In genomic region chr9:69670551-69671044, GRCm38 (mm10) we compare ENCODE assay signal across 10 mouse cellular contexts.
A peak's percentile ranks its signal among the peaks of the same experiment; 100 is the strongest.
DNase-seq lines count a peak whose midpoint lies in the region; ATAC-seq and TF ChIP-seq lines count a peak whose summit lies in the region.
"Had no signal": no experiment of that assay in that cellular context is flagged by ENCODE, and none has a peak within 500 bp of the region (broad histone marks: within the 10 kb centered on the region; RNA-seq: fewer than 3 reads in every experiment).

No protein-coding gene starts in this region.

- in situ Hi-C loops in CH12.LX (cut with MboI; ENCODE audit: low pct_ligation_motif_present, low pct_unique_long_range_greater_than_20kb, low sequenced_read_pairs), result no loop called here

- dilution Hi-C loops in CH12.LX (cut with MboI; ENCODE audit: extremely low pct_ligation_motif_present, extremely low pct_unique_long_range_greater_than_20kb, low sequenced_read_pairs), result no loop called here

- H3K9me3 ChIP-seq in heart, embryonic 11.5 days (replicated peaks; ENCODE audit: control insufficient read depth, low read length), result no peaks in the 10 kb centered on the region
- H3K9me3 ChIP-seq in CH12.LX (replicated peaks; ENCODE audit: low read length), result peaks cover 2% of the 10 kb centered on the region
- H3K9me3 ChIP-seq in embryonic facial prominence, embryonic 15.5 days (replicated peaks), result no peaks in the 10 kb centered on the region
- H3K9me3 ChIP-seq in limb, embryonic 15.5 days, result no peaks in the 10 kb centered on the region

- TF ChIP-seq RAD21 in CH12.LX (IDR thresholded peaks at IDR 0.05; ENCODE audit: low read depth, low read length), result no peak

- TF ChIP-seq CTCF in CH12.LX (conservative IDR thresholded peaks at IDR 0.05 in 1 of 2, IDR thresholded peaks at IDR 0.05 in 1 of 2; ENCODE audit: low read depth in 2 of 2, low read length in 2 of 2), result no peak

- H3K27ac ChIP-seq in heart, embryonic 11.5 days (ENCODE audit: low read depth, low read length), result no peak overlapping the region
- H3K27ac ChIP-seq in CH12.LX (ENCODE audit: insufficient read depth, low read depth), result peak overlapping the region; percentile 22
- no peak overlapping the region for H3K27ac ChIP-seq in embryonic facial prominence, embryonic 15.5 days (replicated peaks)
- H3K27ac ChIP-seq in limb, embryonic 15.5 days, result no peak overlapping the region

- no peaks in the 10 kb centered on the region for H3K79me2 ChIP-seq in CH12.LX (replicated peaks; ENCODE audit: control insufficient read depth, extremely low read depth, insufficient read depth, poor library complexity, severe bottlenecking)

- peak overlapping the region; percentile 55 for H3K4me2 ChIP-seq in heart, embryonic 11.5 days
- H3K4me2 ChIP-seq in CH12.LX (ENCODE audit: insufficient read depth, low read depth, poor library complexity, severe bottlenecking), result peak overlapping the region; percentile 91
- peak overlapping the region; percentile 35 for H3K4me2 ChIP-seq in embryonic facial prominence, embryonic 15.5 days (replicated peaks)
- peak overlapping the region; percentile 33 for H3K4me2 ChIP-seq in limb, embryonic 15.5 days

- 0% methylated on average over 17 of the region's 17 CpGs for WGBS in heart, embryonic 11.5 days (ENCODE audit: insufficient replicate concordance)
- 0% methylated on average over 17 of the region's 17 CpGs for WGBS in embryonic facial prominence, embryonic 15.5 days
- 1% methylated on average over 17 of the region's 17 CpGs for WGBS in limb, embryonic 15.5 days

- DNase-seq in heart, postnatal 36 days, result no peak
- no peak for DNase-seq in CH12.LX (ENCODE audit: extremely low read depth)
- DNase-seq in ovary, adult 18-20 months (ENCODE audit: low spot score), result no peak
- DNase-seq in cerebellum, adult 11 months, result no peak
- DNase-seq in left cerebral cortex, postnatal 10 days (ENCODE audit: extremely low spot score in 1 of 2, low spot score in 2 of 2), result no peak
- DNase-seq: lung, adult 18-20 months had no signal

- peaks cover 5% of the 10 kb centered on the region; the same call in 1 of the 2 replicates for H3K4me1 ChIP-seq in heart, embryonic 11.5 days (ENCODE audit: control insufficient read depth, insufficient read depth, low read length)
- peaks cover 29 to 62% of the 10 kb centered on the region in 2 experiments for H3K4me1 ChIP-seq in CH12.LX (ENCODE audit: control insufficient read depth in 1 of 2, insufficient read depth in 2 of 2)
- peaks cover 11% of the 10 kb centered on the region for H3K4me1 ChIP-seq in embryonic facial prominence, embryonic 15.5 days
- peaks cover 18% of the 10 kb centered on the region for H3K4me1 ChIP-seq in limb, embryonic 15.5 days

- H3K4me3 ChIP-seq in heart, embryonic 11.5 days (ENCODE audit: low read depth, low read length), result peak overlapping the region; percentile 25
- H3K4me3 ChIP-seq in CH12.LX (replicated peaks in 1 of 3; ENCODE audit: low read depth in 2 of 3, low read length in 2 of 3, poor library complexity in 1 of 3), result peak overlapping the region in 1 of 3 experiments; percentile 50
- H3K4me3 ChIP-seq in embryonic facial prominence, embryonic 15.5 days (replicated peaks), result peak overlapping the region; percentile 21
- peak overlapping the region; percentile 17 for H3K4me3 ChIP-seq in limb, embryonic 15.5 days

- intact Hi-C loops in heart, postnatal 36 days (cut with DNase I), result no loop called here
- intact Hi-C loops in left cerebral cortex, postnatal 10 days (cut with DNase I), result loop anchor here (5.0 kb wide), 1 partner anchor 97 kb away; no protein-coding TSS in a partner anchor

- no peak for TF ChIP-seq EP300 in CH12.LX (IDR thresholded peaks at IDR 0.05; ENCODE audit: low read length)

- ATAC-seq in heart, embryonic 11.5 days (replicated peaks; ENCODE audit: insufficient number of reproducible peaks, low FRiP score, low TSS enrichment), result no peak
- no peak for ATAC-seq in embryonic facial prominence, embryonic 15.5 days (ENCODE audit: insufficient number of reproducible peaks, low FRiP score, low TSS enrichment, low read depth)
- ATAC-seq in limb, embryonic 15.5 days (ENCODE audit: insufficient number of reproducible peaks, low FRiP score, low TSS enrichment, low read depth), result no peak
- ATAC-seq: CD4-positive, CD25-positive, alpha-beta regulatory T cell, adult 4 months had no signal

- TF ChIP-seq POLR2A in CH12.LX (IDR thresholded peaks at IDR 0.05; ENCODE audit: low read depth, low read length), result no peak

- H3K9ac ChIP-seq in heart, embryonic 11.5 days (ENCODE audit: low read depth, low read length), result no peak overlapping the region
- H3K9ac ChIP-seq in CH12.LX (ENCODE audit: insufficient read depth, low read depth), result peak overlapping the region; percentile 15; the same call in 1 of the 2 replicates
- H3K9ac ChIP-seq in embryonic facial prominence, embryonic 15.5 days, result no peak overlapping the region
- H3K9ac ChIP-seq in limb, embryonic 15.5 days, result no peak overlapping the region

- peaks cover 56% of the 10 kb centered on the region for H3K27me3 ChIP-seq in heart, embryonic 11.5 days (ENCODE audit: control insufficient read depth, insufficient read depth, low read length)
- H3K27me3 ChIP-seq in CH12.LX (replicated peaks), result no peaks in the 10 kb centered on the region
- peaks cover 58% of the 10 kb centered on the region for H3K27me3 ChIP-seq in embryonic facial prominence, embryonic 15.5 days
- H3K27me3 ChIP-seq in limb, embryonic 15.5 days, result peaks cover 59% of the 10 kb centered on the region

- no peaks in the 10 kb centered on the region for H3K36me3 ChIP-seq in heart, embryonic 11.5 days (ENCODE audit: control insufficient read depth, insufficient read depth, low read length)
- no peaks in the 10 kb centered on the region for H3K36me3 ChIP-seq in CH12.LX (replicated peaks in 1 of 2; ENCODE audit: control insufficient read depth in 1 of 2, insufficient read depth in 1 of 2, low read length in 1 of 2)
- H3K36me3 ChIP-seq in embryonic facial prominence, embryonic 15.5 days, result no peaks in the 10 kb centered on the region
- H3K36me3 ChIP-seq in limb, embryonic 15.5 days, result no peaks in the 10 kb centered on the region

TF ChIP-seq in CH12.LX, 34 proteins besides CTCF, POLR2A, EP300 and RAD21:
- TF ChIP-seq TCF12 (IDR thresholded peaks at IDR 0.05; ENCODE audit: low read depth, low read length), result no peak
- peak; percentile 64; the same call in 1 of the 2 replicates for TF ChIP-seq CHD2 (IDR thresholded peaks at IDR 0.05; ENCODE audit: low read length)

Comparison
In these comparisons a context has a peak if more than half of its experiments do, and no peak if none do; other contexts are left out.
1. H3K4me2 ChIP-seq: peak in every context shown above with its lines; median percentile 91 in CH12.LX; 55 in heart, embryonic 11.5 days; 35 in embryonic facial prominence, embryonic 15.5 days; 33 in limb, embryonic 15.5 days.